Mouse (Mus musculus) C2C12 (cell line): Measurements from ENCODE around the gene 1700003E16Rik.

Experiments
- CEBPB ChIP-seq: IDR thresholded peaks from one replicate; pipeline ENCODE4 v1.6.1; 2011; ENCODE audit warnings: low read depth, mild to moderate bottlenecking, control low read depth, moderate library complexity
- CTCF ChIP-seq: IDR thresholded peaks from one replicate; pipeline ENCODE4 v1.5.1; 2011; ENCODE audit not compliant: control insufficient read depth, insufficient read depth, insufficient read length
- MAX ChIP-seq: IDR thresholded peaks from one replicate; pipeline ENCODE4 v1.6.1; 2011; ENCODE audit warnings: mild to moderate bottlenecking, control low read depth

DNA sequence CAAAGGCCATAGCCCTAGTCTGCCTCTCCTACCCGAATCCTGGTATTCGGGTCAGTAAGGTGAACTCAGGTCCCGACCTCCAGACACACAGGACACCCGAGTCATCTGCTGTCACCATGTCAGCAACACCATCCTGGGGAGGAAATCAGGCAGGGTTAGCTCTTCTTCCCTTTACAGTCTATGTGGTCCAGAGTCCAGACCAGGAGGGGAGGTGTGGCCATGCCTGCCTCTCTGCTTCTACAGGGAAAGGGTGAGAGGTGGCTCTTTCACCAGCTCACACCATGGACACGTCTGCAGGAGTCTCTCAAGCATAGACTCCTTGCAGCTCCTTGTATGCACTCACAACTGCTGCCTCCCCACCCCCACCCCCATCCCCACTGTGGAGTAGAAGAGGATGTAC lies 2.7 kb upstream of the 1700003E16Rik start:
- TF ChIP-seq MAX (no peak), CTCF (no peak), CEBPB (no peak)
